Mouse (Mus musculus) Patski (cell line): ENCODE measurements around the gene Anapc11. TPM values are rescaled to one million over a fixed set of nuclear protein-coding genes. Genes with fewer than 3 reads are reported as not detected.

Experiments used
- ATAC-seq: fragments of 100-300 bp; one replicate; pipeline ENCODE4 v1.8.0; 2021
- CTCF ChIA-PET: fragments of 350-600 bp; sonication (Branson Sonifier 250); formaldehyde crosslinking; loops from one replicate; lab custom pipeline; 2022; ENCODE audit warnings: inconsistent platforms; lab: Charles Lee
- POLR2A ChIA-PET: fragments of 350-600 bp; sonication (Branson Sonifier 250); formaldehyde crosslinking; loops from one replicate; lab custom pipeline; 2022; ENCODE audit warnings: antibody characterized with exemption, inconsistent platforms; lab: Charles Lee
- DNase-seq: peaks from one replicate; pipeline ENCODE4 v3.0.0-alpha.2; 2011; ENCODE audit warnings: low read depth, low spot score
- H3K27me3 ChIP-seq: fragments of 371-371 bp; one replicate; pipeline ENCODE4 v1.5.1; 2021
- CTCF ChIP-seq: fragments of 100-300 bp; IDR thresholded peaks from one replicate; pipeline ENCODE4 v1.5.1; 2021
- in situ Hi-C: fragments of 300-500 bp; cut with MboI; formaldehyde crosslinking; loops from 3 replicates; pipeline ENCODE4 v1.11.1; 2018; ENCODE audit warnings: low pct_unique_long_range_greater_than_20kb, mixed read lengths
- polyA plus RNA-seq: library from polyadenylated mRNA; unstranded; gene quantifications from one replicate; pipeline ENCODE4 v1.2.3, GENCODE M21; 2021

Gene Anapc11
- polyA plus RNA-seq, 1 experiment from 2014 or later, result 82.8 TPM

DNA sequence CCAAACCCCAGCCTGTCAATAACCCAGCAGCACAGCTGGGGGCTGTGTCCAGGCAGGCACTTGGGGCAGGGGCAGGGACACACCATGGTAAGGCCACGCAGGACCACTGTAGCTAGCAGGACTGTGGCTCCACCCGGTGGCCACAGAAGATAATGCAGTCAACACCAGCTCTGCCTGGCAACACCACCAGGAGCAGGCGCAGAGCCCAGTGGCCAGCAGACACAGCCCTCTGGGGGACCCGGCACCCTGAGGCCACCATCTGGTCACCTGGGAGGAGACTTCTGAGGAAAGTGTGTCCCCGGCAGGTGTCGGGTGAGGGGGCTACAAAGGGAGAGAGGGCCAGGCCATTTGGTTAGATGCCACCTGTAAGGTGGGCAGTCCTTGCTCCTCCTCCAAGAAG is 14.5 kb downstream of the Anapc11 start:
- CTCF ChIA-PET, result interaction anchor here (2.0 kb wide), 1 partner anchor 124 kb away, joined by 6 read pairs; no protein-coding TSS in a partner anchor
- DNase-seq, result no peak
- no peak for TF ChIP-seq CTCF
- no peaks in the 10 kb centered on the region for H3K27me3 ChIP-seq
- no peak for ATAC-seq
- POLR2A ChIA-PET, result no interaction called here
- in situ Hi-C loops, result no loop called here

DNA sequence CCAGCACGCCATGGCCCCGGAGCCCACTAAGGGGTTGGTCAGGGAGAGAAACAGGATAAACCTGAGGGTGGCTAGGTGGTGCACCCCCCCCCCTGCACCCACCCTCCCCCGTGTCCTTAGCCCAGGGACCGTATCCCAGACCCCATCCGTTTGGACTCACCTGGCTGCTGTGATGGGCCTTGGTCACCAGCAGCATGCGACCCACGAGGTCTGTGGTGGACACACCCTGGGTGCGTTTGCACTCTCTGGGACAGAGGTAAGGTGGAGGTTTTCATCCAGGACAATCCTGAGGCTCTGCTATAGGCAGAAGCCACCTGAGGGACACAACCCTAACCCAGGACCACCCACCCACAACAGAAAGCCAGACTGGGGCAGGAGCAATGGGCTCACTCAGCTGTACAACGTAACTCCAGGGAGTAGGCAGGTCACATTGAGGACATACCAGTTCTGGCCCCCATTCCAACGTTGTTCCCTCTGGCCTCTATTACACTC is 15.3 kb downstream of the Anapc11 start:
- no peaks in the 10 kb centered on the region for H3K27me3 ChIP-seq
- ChIA-PET CTCF (interaction anchor here (1.1 kb wide), 1 partner anchor 31 kb away, joined by 3 read pairs; no protein-coding TSS in a partner anchor), POLR2A (no interaction called here)
- TF ChIP-seq CTCF, result no peak
- in situ Hi-C loops, result no loop called here
- DNase-seq (no peak), ATAC-seq (no peak)

DNA sequence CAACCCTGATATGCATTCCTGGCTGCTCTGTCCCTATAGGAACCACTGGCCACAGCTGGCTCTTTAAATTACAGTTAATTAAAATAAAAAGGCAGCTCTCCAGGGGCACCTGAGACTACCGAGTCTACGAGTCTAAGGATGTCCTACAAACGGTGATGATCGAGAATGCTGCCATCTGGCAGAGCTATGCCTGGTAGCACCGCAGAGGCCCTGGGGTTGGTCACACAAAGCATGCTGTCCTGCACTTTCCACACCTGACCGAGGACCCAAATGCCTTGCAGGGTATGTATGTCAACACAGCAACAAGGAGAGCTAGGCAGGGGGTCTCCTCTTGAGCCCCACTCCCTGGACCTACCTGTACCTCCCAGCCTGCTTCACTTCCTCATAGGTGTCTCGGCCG is 15.8 kb downstream of the Anapc11 start:
- ChIA-PET POLR2A (interaction anchor here (0.7 kb wide), 1 partner anchor 17 kb away, joined by 3 read pairs; no protein-coding TSS in a partner anchor), CTCF (interaction anchor here (1.1 kb wide), 1 partner anchor 32 kb away, joined by 3 read pairs; no protein-coding TSS in a partner anchor)
- in situ Hi-C loops, result no loop called here
- TF ChIP-seq CTCF, result no peak
- H3K27me3 ChIP-seq, result no peaks in the 10 kb centered on the region
- DNase-seq, result no peak
- ATAC-seq, result no peak

DNA sequence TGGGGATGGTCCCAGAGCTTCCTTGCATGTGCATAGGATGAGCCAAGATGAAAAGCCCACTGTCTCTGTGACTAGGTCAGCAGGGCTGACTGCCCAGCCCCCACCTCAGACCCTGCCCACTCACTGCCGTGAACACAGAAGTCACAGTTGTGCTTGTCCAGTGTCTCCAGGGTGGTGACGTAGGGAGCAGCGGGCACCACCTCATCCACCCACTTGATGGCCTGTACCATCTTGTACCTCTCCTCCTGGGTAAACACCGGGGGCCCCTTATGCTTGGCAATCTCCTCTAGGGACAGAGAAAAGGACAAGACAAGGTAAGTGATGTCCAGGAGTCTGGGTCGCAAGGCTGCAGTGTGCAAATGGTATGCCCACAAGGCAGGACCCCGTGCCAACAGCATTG is 16.9 kb downstream of the Anapc11 start:
- POLR2A ChIA-PET, result interaction anchor here (1.5 kb wide), 1 partner anchor 35 kb away, joined by 3 read pairs; no protein-coding TSS in a partner anchor
- DNase-seq, result no peak
- CTCF ChIA-PET, result interaction anchor here (1.3 kb wide), 1 partner anchor 15 kb away, joined by 4 read pairs; no protein-coding TSS in a partner anchor
- no peak for ATAC-seq
- TF ChIP-seq CTCF, result no peak
- in situ Hi-C loops, result no loop called here
- no peaks in the 10 kb centered on the region for H3K27me3 ChIP-seq

DNA sequence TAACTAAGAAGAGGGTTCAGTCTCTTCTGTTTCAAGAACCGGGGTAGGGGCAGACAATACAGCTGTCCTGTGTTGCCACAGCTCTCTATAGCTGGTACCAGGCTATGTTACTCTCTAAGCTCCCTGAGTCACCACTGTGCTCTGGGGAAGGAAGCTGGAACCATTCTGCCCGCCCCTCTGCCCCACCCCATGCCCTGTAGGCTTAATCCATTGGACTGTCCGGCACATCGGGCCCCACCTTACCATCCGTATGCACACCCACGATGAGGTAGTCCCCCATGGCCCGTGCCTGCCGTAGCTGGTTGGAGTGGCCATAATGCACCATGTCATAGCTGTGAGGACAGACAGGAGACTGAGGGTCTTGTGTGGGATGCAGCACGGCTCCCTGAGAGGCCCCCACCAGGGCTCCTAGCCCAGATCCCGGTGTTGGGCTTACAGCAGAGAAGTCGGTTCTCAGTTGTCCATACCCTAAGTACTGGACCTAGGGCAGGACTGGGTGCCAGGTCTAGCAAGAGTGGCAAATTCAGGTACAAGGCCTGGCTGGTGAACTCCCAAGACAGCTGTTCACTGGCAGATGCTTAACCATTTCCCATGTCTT is 17.5 kb downstream of the Anapc11 start:
- H3K27me3 ChIP-seq, result no peaks in the 10 kb centered on the region
- no peak for TF ChIP-seq CTCF
- POLR2A ChIA-PET, result interaction anchor here (0.6 to 1.5 kb wide), 4 partner anchors 17 to 180 kb away, joined by 3 read pairs; partner anchors contain the start of gene Mafg
- ATAC-seq (no peak), DNase-seq (no peak)
- CTCF ChIA-PET, result interaction anchor here (1.2 to 1.3 kb wide), 2 partner anchors 15 to 161 kb away, joined by 4 to 5 read pairs; no protein-coding TSS in a partner anchor
- in situ Hi-C loops, result no loop called here

DNA sequence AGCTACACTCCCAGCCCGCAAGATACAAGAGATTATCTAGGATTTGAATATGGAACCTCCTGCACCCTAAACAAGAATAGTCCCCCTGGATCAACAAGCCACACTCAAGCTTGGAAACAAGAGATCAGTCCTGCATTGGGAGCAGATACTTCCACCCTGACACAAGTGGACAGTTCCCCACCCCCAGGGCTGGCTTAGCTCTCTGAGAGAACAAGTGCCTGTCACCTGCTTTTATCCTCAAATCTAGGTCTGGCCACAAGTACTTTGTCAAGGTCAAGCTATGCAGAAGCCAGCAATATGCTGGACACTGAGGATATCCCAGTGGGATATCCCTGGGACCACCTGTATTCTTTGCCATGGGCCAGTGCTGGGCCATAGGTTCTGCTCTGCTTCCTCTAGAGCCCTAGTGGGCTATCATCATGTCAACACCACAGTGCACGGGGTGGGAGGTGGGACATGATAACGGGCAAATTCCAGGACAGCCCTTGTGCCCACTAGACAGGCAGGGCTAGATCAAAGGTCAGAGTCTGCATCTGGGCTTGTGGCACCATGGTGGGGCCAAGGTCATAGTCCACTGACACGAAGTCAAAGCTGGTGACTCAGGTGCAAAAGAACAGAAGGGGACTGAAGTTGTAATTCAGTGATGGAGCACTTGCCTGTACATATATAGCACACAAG is 18.5 kb downstream of the Anapc11 start:
- DNase-seq, result no peak

DNA sequence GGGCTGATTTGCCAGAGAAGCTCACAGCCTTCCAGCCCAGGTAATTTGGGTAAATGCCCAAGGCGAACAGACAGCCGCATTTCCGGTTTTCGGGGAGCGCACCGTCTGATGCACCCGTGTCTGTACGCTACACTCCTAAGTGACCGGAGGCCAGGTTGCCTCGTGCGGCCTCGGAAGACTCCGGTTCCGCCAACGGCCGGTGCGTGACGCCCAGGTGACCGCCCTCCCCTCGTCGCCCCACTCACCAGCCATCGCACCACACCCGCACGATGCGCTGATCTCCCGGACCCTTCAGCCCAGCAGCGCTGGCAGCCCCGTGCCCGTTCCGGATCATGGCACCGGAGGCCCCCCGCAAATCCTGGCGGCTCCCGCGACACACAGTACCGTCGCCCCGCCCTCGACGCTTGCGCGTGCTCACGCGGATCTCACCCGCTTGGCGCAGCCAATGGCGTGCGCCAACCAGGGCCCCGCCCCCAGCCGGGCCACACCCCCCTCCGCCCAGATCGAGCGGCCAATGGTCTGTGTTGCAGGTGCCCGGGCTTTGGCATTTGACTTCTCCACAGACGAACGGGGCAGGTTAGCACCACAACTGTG is 19.4 kb downstream of the Anapc11 start, which contains the start of gene Pcyt2:
Gene Pcyt2, minus strand, starts transcription at position 418 of the 594 bp plus-strand sequence.
- H3K27me3 ChIP-seq, result no peaks in the 10 kb centered on the region
- no peak for DNase-seq
- peak; percentile 78 for ATAC-seq
- ChIA-PET POLR2A (interaction anchor here (0.8 kb wide), 1 partner anchor 35 kb away, joined by 3 read pairs; no protein-coding TSS in a partner anchor), CTCF (interaction anchor here (1.5 kb wide), 1 partner anchor 35 kb away, joined by 3 read pairs; no protein-coding TSS in a partner anchor)
- TF ChIP-seq CTCF, result no peak
- in situ Hi-C loops, result no loop called here

More for the DNA sequence above, 18.5 kb downstream of the Anapc11 start:
- TF ChIP-seq CTCF, result no peak
- in situ Hi-C loops, result no loop called here
- H3K27me3 ChIP-seq, result no peaks in the 10 kb centered on the region
- CTCF ChIA-PET, result interaction anchor here (1.2 to 1.5 kb wide), 3 partner anchors 14 to 159 kb away, joined by 3 to 5 read pairs (median 4); no protein-coding TSS in a partner anchor
- POLR2A ChIA-PET, result interaction anchor here (0.8 to 1.5 kb wide), 5 partner anchors 16 to 179 kb away, joined by 3 read pairs; partner anchors contain the start of gene Mafg
- ATAC-seq, result no peak

DNA sequence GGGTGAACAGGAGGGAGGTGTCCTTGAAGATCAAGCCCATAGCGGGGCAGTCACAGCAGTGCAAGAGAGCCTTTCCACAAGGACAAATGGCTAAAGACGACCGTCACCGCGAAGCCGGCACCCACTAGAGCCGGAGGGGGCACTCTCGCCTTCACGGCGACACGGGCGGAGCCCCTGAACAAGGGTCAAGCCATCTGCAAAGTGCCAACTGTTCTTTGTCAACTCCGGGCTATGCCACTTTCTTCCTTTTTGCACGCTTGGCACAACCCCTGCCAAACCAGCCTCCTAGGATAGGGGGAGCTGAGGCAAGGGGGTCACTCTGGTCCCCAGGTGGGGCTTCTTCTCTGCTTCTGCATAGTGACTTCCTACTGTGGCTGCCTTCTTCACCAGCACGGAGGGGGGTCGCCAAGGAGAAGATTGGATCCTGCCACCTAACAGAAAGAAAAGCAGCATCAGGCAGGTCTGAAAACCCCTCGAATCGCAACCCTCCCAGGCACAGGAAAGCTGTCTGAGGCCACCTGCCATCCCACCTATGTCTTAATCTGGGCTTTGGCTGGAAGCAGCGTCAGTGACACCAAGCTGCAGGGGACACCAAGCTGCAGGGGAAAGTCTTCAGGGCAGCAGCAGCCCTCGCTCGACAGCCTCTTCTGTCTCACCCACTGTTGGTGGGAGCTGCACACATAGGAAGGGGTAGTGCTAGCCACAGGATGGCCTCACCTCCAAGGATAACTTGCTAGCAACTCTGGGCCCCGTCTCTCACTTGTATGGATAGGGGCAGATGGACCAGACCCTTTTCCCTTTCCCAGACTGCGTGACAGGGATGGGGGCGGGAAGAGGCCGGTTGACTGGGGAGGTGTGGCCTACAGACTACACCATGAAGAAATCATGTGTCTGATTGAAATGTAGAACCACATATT is 20.7 kb downstream of the Anapc11 start:
- no peaks in the 10 kb centered on the region for H3K27me3 ChIP-seq
- CTCF ChIA-PET, result no interaction called here
- no peak for ATAC-seq
- in situ Hi-C loops, result no loop called here
- POLR2A ChIA-PET, result interaction anchor here (0.6 kb wide), 2 partner anchors 66 to 151 kb away, joined by 3 to 4 read pairs; no protein-coding TSS in a partner anchor
- no peak for DNase-seq
- no peak for TF ChIP-seq CTCF

DNA sequence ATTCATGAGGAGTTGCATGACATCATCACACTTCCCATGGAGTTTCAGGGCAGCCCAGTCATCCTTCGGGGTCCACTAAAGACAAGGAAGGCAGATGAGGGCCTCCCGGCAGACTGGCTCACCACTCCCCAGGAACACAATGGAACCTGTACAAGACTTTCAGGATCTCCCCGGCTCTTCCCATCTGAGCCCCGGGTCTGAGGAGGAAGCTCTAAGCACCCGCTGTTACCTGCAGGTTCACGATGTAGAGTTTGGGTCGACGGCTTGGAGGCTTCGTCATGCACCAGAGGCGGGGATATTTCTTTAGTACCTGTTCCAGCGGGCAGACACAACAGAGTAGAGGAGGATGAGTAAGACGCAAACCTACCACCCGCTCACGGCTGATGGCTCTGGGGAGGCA is 22.0 kb downstream of the Anapc11 start:
- in situ Hi-C loops, result no loop called here
- TF ChIP-seq CTCF, result no peak
- H3K27me3 ChIP-seq, result no peaks in the 10 kb centered on the region
- DNase-seq (no peak), ATAC-seq (no peak)
- ChIA-PET POLR2A (no interaction called here), CTCF (no interaction called here)
